Mouse (Mus musculus) mouse embryonic stem cell (cell line): ENCODE data around the gene Pram1.

ENCODE experiments used
- in situ Hi-C, 2 experiments: fragments of 300-500 bp; cut with MboI; formaldehyde crosslinking; loops; 1 replicate in 1 of 2; 3 replicates in 1 of 2; pipeline ENCODE4 v1.14.3; 2019 to 2020; ENCODE audit warnings: low sequenced_read_pairs in 2 of 2, low pct_unique_long_range_greater_than_20kb in 1 of 2, mixed read lengths in 1 of 2; ENCODE audit not compliant: unreplicated experiment in 1 of 2

Pram1 gene

DNA sequence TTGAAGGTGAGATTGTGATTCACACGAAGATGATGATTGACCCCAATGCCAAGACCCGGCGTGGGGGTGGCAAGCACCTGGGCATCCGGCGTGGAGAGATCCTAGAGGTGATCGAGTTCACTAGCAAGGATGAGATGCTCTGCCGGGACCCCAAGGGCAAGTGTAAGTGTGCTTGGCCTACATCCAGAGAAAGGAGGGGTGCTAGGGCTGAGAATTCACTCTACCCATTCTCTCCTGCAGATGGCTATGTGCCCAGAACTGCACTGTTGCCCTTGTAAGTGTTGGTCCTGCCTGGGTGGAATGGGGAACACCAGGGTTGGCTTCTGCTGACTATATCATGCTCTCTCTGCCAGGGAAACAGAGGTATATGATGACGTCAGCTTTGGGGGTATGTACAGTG lies 7.2 kb downstream of the Pram1 start:
- in situ Hi-C loops, result no loop called here

DNA sequence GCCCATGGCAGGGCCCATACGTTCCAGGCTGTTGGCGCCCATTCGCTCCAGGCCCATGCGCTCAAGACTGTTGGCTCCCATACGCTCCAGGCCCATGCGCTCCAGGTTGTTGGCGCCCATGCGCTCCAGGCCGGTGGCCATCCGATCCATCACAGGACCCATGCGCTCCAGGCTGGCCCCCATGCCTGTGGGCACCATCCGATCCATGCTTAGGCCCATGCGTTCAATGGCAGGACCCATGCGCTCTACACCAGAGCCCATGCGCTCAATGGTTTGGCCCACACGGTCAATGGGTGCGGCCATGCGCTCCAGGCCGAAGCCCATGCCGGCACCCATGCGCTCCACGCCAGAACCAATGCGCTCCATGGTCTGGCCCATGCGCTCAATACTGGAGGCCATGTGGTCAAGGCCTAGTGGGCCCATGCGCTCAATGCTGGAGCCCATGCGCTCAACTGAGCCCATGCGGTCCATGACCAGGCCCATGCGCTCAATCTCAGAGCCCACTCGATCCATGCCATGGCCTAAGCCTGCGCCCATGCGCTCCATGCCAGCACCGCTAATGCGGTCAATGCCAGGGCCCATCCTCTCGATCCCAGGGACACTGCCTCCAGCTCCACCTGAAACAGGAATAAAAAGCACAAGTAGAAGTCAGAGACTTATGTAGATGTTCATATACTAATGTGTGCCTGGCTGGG lies 12.1 kb downstream of the Pram1 start:
- in situ Hi-C loops, result no loop called here

DNA sequence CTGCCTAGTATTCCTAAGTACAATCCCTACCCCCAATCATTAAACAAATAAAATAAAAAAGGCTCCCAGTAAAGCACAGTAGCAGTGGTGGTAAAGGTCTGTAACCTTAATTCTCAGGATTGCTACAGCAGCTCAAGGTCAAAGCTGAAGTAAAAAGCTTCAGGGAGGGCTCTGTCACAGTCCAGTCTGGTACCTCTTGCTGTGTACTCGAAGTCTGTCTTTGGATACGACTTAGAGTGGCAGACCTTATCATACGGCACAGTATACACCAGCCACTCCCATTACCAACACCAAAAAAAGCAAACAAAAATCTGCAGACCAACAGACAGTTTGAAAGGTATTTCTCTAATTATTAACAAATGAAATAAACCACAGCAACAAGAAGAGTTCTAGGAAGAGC lies 29.0 kb downstream of the Pram1 start:
- in situ Hi-C loops, result no loop called here

DNA sequence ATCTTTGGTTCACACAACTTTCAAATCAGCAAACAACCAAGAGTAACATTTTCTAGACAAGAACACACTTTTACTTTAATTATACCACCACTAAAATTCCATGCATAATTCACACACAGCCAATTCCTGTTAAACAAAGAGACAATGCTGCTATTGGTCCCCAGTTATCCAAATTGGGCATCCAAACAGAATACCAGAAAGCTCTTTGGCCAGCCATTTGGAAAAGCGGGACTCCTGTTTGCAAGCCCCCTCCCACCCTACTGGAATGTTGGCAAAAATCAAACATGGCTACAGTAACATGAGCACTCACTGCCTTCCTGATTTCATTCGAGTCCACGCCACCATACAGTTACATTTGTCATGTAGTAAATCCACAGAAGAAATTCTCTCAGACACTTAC lies 31.8 kb downstream of the Pram1 start:
- in situ Hi-C loops, result no loop called here

DNA sequence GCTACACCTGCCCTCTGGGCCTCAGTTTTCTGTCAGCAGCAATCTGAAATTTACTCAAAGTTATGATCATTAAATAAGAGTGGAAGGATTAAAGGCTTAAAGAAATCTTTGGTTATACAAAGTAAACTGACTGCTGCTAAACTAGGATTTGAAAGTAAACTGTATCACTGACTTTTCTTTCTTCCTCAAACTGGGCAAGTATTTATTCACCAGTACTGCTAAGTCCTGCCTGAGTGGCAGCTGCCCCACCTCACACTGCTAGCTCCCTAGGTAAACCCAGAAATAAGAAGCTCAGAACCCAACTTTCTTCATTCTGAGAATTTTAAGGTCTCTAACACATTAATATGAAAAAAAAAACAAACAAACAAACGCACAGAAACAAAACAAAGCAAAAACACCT lies 36.0 kb downstream of the Pram1 start:
- in situ Hi-C loops, result no loop called here

DNA sequence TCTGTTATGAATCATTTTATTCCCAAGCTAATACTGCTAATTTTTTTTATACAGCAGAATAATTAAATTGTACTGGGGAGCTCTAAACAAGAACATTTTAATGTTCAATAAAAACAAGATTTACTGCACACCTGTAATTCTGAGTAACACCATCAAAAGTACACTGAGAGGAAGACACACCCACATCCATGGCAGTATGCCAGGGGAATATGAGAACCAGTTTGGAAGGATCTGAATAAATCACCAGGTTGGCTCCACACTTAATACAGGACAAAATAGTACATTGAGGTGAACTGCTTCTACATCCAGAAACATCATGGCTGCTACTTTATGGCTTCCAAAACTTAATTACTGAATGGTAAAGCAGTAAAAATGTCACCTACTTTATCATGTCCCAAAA lies 37.6 kb downstream of the Pram1 start:
- in situ Hi-C loops, result no loop called here

DNA sequence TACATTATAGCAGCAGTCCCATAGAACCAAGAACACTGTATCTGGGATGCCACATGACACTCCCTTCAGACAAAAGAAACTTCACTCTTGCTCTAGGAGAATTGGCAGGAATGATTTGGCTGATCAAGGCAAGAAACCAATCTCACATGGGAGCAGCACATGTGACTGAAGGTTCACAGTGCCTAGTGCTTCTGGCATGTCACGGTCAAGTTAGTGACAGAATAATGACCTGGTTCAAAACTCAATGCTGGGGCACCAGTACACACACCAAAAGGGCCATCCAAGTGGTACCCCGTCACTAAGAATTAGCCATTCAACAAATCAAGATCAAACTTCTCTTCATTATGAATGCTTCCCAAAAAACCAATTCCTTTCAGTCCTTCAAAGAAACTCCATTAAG lies 38.2 kb downstream of the Pram1 start:
- in situ Hi-C loops, result no loop called here

DNA sequence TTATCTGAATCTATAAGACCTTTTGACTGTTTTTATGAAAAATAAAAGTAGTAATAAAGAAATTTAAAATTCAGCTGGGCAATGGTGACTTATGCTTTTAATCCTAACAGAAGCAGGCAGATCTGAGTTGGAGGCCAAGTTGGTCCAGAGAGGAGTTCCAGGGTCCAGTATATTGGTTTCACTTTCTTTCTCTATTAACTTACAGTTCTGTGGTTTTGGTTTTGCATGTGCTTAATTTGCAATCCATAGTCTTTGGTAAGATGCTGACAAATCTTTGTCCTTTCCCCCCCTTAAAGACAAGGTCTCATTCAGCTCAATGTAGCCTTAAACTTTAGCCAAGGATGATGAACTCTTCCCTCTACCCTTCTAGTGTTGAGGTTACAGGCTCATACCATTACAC lies 40.9 kb downstream of the Pram1 start:
- in situ Hi-C loops, result no loop called here

DNA sequence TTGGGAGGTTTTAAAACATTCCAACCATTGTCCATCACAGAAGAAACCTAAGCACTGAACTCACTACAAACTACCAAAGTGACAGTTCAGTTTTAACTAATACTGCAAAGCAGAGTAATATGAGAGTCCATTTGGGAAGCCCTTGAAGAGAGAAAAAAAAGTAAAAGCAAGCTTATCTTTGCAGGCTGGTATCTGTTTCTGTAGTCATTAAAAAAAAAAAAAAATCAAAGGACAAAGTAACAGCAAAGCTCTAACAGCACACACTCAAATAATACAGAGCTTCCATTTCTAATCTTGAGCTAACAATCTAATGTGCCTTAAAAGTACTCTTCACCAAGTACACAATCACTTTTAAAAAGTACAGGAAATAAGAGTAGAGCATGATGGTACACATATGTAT lies 43.9 kb downstream of the Pram1 start:
- in situ Hi-C loops, result no loop called here

DNA sequence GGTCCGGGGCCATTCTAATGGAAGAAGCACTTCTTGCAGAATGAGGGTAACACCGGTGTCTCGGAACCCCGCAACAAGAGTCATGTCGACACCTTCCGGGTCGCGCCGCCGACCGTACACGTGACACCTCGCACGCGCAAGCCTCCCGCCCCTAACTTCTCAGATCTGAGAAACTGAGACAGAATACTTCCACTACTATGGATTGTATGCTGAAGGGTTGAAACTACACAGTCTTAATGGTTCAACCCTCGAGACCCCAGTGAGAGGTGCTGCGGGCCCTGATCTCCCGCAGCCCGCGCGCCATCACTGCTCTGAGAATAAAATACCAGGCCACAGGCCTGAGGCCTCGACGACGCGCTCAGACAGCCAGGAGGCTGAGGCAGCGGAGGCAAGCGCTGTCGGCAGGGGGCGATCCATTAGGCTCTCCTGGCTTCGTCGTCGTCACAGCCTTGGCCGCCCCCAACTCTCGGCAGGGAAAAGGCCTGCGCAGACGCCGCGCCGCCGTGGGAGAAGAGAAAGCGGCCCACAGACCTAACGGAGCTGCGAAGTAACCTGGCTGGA lies 46.9 kb downstream of the Pram1 start:
- in situ Hi-C loops, result no loop called here

DNA sequence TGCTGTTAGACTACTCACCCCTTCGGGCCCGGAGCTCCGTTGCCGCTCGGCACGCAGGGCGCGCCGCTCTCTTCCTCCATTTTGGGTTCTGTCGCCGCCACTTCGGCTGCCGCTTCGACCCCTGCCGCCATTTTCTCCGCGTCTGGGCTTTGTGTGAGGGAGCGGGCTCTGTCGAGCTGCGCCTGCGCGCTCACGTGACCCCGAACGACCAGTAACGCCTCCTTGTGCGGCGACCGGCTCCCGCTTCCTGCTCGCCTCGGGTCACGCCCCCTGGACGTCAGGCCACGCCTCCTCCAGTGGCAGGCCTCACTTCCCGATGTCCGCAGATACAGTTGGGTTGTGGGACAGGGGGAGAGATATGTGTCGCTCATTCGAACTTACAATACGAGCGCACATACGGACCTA lies 47.4 kb downstream of the Pram1 start:
- in situ Hi-C loops, result no loop called here

DNA sequence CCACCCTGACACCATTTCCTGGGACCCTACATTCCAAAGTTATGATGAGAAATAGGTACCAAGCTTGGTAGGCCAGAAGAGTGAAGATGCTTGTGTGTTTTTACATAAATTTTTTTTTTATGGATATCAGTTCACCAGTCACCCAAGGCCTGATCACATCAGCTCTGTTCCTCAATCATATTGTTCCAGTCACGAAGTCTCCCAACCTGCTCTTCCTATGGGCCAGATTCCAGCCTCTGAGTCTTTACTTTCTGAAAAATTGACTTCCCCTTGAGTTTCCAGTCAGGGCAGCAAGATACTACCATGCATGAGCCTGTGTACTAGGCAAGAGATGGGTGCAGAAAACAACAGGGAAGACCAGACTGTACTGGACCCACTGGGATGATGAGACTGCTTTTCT lies 48.9 kb downstream of the Pram1 start, which contains the start of gene Hnrnpm:
Gene Hnrnpm (minus strand): TSS at position 101 of the 400 bp plus-strand sequence.
- in situ Hi-C loops, result no loop called here
